Mouse (Mus musculus): Measurements from ENCODE around the gene Uba52. TPM values are rescaled to one million over a fixed set of nuclear protein-coding genes. Genes with fewer than 3 reads are reported as not detected.

The Uba52 gene
- total and polyA plus RNA-seq, 3 experiments, result 1,322 to 4,646 (median 3,572) TPM

GRCm38 (mm10) chr8:70541081-70541480 is 30.5 kb upstream of the Uba52 start:
- no peaks in the 10 kb centered on the region for H3K9me3 ChIP-seq (replicated peaks)
- no peaks in the 10 kb centered on the region for H3K27me3 ChIP-seq (ENCODE audit: insufficient read depth, low read length)
- H3K4me1 ChIP-seq (ENCODE audit: insufficient read depth, low read depth, low read length), result peaks cover 63% of the 10 kb centered on the region
- peaks cover 71% of the 10 kb centered on the region for H3K36me3 ChIP-seq (replicated peaks)
- no peak for DNase-seq (ENCODE audit: low spot score)
- peak overlapping the region; percentile 93; the same call in 1 of the 2 replicates for H3K4me3 ChIP-seq (ENCODE audit: low read depth, low read length)
- no peak for TF ChIP-seq GATA2 (IDR thresholded peaks at IDR 0.05; ENCODE audit: borderline replicate concordance, low read depth, low read length)
- no peak for TF ChIP-seq POLR2AphosphoS5 (IDR thresholded peaks at IDR 0.05; ENCODE audit: insufficient replicate concordance, low read depth, low read length)
- no peak for ATAC-seq (ENCODE audit: extremely low read depth, insufficient number of reproducible peaks, low FRiP score, poor library complexity, severe bottlenecking)

GRCm38 (mm10) chr8:70540507-70541071 is 30.0 kb upstream of the Uba52 start:
- Histone ChIP-seq H3K4me1 (ENCODE audit: insufficient read depth, low read depth, low read length) (peaks cover 60% of the 10 kb centered on the region), H3K9me3 (replicated peaks) (no peaks in the 10 kb centered on the region), H3K27me3 (ENCODE audit: insufficient read depth, low read length) (no peaks in the 10 kb centered on the region), H3K4me3 (ENCODE audit: low read depth, low read length) (peak overlapping the region; percentile 93), H3K36me3 (replicated peaks) (peaks cover 71% of the 10 kb centered on the region)
- DNase-seq (ENCODE audit: low spot score) (no peak), ATAC-seq (ENCODE audit: extremely low read depth, insufficient number of reproducible peaks, low FRiP score, poor library complexity, severe bottlenecking) (no peak)
- TF ChIP-seq GATA2 (IDR thresholded peaks at IDR 0.05; ENCODE audit: borderline replicate concordance, low read depth, low read length) (no peak), GATA1 (IDR thresholded peaks at IDR 0.05; ENCODE audit: borderline replicate concordance, low read length) (no peak), TAL1 (conservative IDR thresholded peaks at IDR 0.05; ENCODE audit: low read depth, low read length) (no peak), POLR2AphosphoS5 (IDR thresholded peaks at IDR 0.05; ENCODE audit: insufficient replicate concordance, low read depth, low read length) (no peak), CTCF (IDR thresholded peaks at IDR 0.05; ENCODE audit: low read depth, low read length) (no peak)

- DNase-seq (ENCODE audit: low spot score), result no peak
- TF ChIP-seq GATA2 (IDR thresholded peaks at IDR 0.05; ENCODE audit: borderline replicate concordance, low read depth, low read length) (no peak), CTCF (IDR thresholded peaks at IDR 0.05; ENCODE audit: low read depth, low read length) (no peak), TAL1 (conservative IDR thresholded peaks at IDR 0.05; ENCODE audit: low read depth, low read length) (no peak), POLR2AphosphoS5 (IDR thresholded peaks at IDR 0.05; ENCODE audit: insufficient replicate concordance, low read depth, low read length) (no peak), GATA1 (IDR thresholded peaks at IDR 0.05; ENCODE audit: borderline replicate concordance, low read length) (no peak)
- Histone ChIP-seq H3K36me3 (replicated peaks) (peaks cover 72% of the 10 kb centered on the region), H3K4me1 (ENCODE audit: insufficient read depth, low read depth, low read length) (peaks cover 62% of the 10 kb centered on the region), H3K27me3 (ENCODE audit: insufficient read depth, low read length) (no peaks in the 10 kb centered on the region), H3K4me3 (ENCODE audit: low read depth, low read length) (peak overlapping the region; percentile 93), H3K9me3 (replicated peaks) (no peaks in the 10 kb centered on the region)
- ATAC-seq (ENCODE audit: extremely low read depth, insufficient number of reproducible peaks, low FRiP score, poor library complexity, severe bottlenecking), result no peak
Observed at GRCm38 (mm10) chr8:70540013-70540506, 29.5 kb upstream of the Uba52 start.

GRCm38 (mm10) chr8:70539077-70539813 is 28.6 kb upstream of the Uba52 start, which contains the start of gene Ell:
Gene Ell, plus strand, starts transcription at chr8:70539457.
- Histone ChIP-seq H3K36me3 (replicated peaks) (peaks cover 72% of the 10 kb centered on the region), H3K27me3 (ENCODE audit: insufficient read depth, low read length) (no peaks in the 10 kb centered on the region), H3K9me3 (replicated peaks) (no peaks in the 10 kb centered on the region), H3K4me3 (ENCODE audit: low read depth, low read length) (peak within 1 kb of the TSS; percentile 93), H3K4me1 (ENCODE audit: insufficient read depth, low read depth, low read length) (peaks cover 63% of the 10 kb centered on the region)
- peak; percentile 81 for ATAC-seq (ENCODE audit: extremely low read depth, insufficient number of reproducible peaks, low FRiP score, poor library complexity, severe bottlenecking)
- peak; percentile 87 for DNase-seq (ENCODE audit: low spot score)
- TF ChIP-seq CTCF (IDR thresholded peaks at IDR 0.05; ENCODE audit: low read depth, low read length), result no peak
- no peak for TF ChIP-seq GATA2 (IDR thresholded peaks at IDR 0.05; ENCODE audit: borderline replicate concordance, low read depth, low read length)
- TF ChIP-seq POLR2AphosphoS5 (IDR thresholded peaks at IDR 0.05; ENCODE audit: insufficient replicate concordance, low read depth, low read length), result no peak
- no peak for TF ChIP-seq TAL1 (conservative IDR thresholded peaks at IDR 0.05; ENCODE audit: low read depth, low read length)
- TF ChIP-seq GATA1 (IDR thresholded peaks at IDR 0.05; ENCODE audit: borderline replicate concordance, low read length), result no peak

- peaks cover 72% of the 10 kb centered on the region for H3K36me3 ChIP-seq (replicated peaks)
- ATAC-seq (ENCODE audit: extremely low read depth, insufficient number of reproducible peaks, low FRiP score, poor library complexity, severe bottlenecking), result peak; percentile 63
- no peaks in the 10 kb centered on the region for H3K27me3 ChIP-seq (ENCODE audit: insufficient read depth, low read length)
- TF ChIP-seq GATA1 (IDR thresholded peaks at IDR 0.05; ENCODE audit: borderline replicate concordance, low read length) (no peak), POLR2AphosphoS5 (IDR thresholded peaks at IDR 0.05; ENCODE audit: insufficient replicate concordance, low read depth, low read length) (0 out of 2 replicates have a peak, but pooled peaks have one; percentile 45)
- H3K4me1 ChIP-seq (ENCODE audit: insufficient read depth, low read depth, low read length), result peaks cover 62% of the 10 kb centered on the region
- H3K9me3 ChIP-seq (replicated peaks), result no peaks in the 10 kb centered on the region
- H3K4me3 ChIP-seq (ENCODE audit: low read depth, low read length), result peak overlapping the region; percentile 93
- DNase-seq (ENCODE audit: low spot score), result peak; percentile 91
Observed at GRCm38 (mm10) chr8:70538633-70539076, 28.1 kb upstream of the Uba52 start.

GRCm38 (mm10) chr8:70538024-70538579 is 27.5 kb upstream of the Uba52 start:
- ATAC-seq (ENCODE audit: extremely low read depth, insufficient number of reproducible peaks, low FRiP score, poor library complexity, severe bottlenecking), result no peak
- Histone ChIP-seq H3K27me3 (ENCODE audit: insufficient read depth, low read length) (no peaks in the 10 kb centered on the region), H3K4me1 (ENCODE audit: insufficient read depth, low read depth, low read length) (peaks cover 58% of the 10 kb centered on the region), H3K4me3 (ENCODE audit: low read depth, low read length) (peak overlapping the region; percentile 93), H3K9me3 (replicated peaks) (no peaks in the 10 kb centered on the region), H3K36me3 (replicated peaks) (peaks cover 69% of the 10 kb centered on the region)
- no peak for TF ChIP-seq GATA1 (IDR thresholded peaks at IDR 0.05; ENCODE audit: borderline replicate concordance, low read length)
- no peak for TF ChIP-seq CTCF (IDR thresholded peaks at IDR 0.05; ENCODE audit: low read depth, low read length)
- no peak for TF ChIP-seq GATA2 (IDR thresholded peaks at IDR 0.05; ENCODE audit: borderline replicate concordance, low read depth, low read length)
- no peak for TF ChIP-seq POLR2AphosphoS5 (IDR thresholded peaks at IDR 0.05; ENCODE audit: insufficient replicate concordance, low read depth, low read length)
- TF ChIP-seq TAL1 (conservative IDR thresholded peaks at IDR 0.05; ENCODE audit: low read depth, low read length), result no peak
- DNase-seq (ENCODE audit: low spot score), result no peak
